Mouse (Mus musculus) heart, embryonic 14.5 days (tissue): ENCODE measurements around the gene Gckr. TPM values are rescaled to one million over a fixed set of nuclear protein-coding genes. Genes with fewer than 3 reads are reported as not detected.

Experiments used
- ATAC-seq: fragments of 200-750 bp; cut with Nextera tagmentation; 2 replicates; pipeline ENCODE4 v1.8.0; 2017; ENCODE audit warnings: low read depth, moderate TSS enrichment; ENCODE audit not compliant: insufficient number of reproducible peaks, insufficient read depth, low FRiP score
- H3K27ac ChIP-seq, 2 experiments: fragments of 200-500 bp in 1 of 2; fragments of 300-500 bp in 1 of 2; sonication (generic) in 1 of 2; replicated peaks in 1 of 2; 2 replicates each; pipeline ENCODE4 v1.5.1; 2012 to 2014; ENCODE audit warnings: low read depth in 2 of 2, low read length in 2 of 2, control low read depth in 1 of 2, mild to moderate bottlenecking in 1 of 2, mixed read lengths in 1 of 2; ENCODE audit not compliant: control insufficient read depth in 1 of 2, insufficient read depth in 1 of 2
- H3K27me3 ChIP-seq: fragments of 300-500 bp; sonication (generic); 2 replicates; pipeline ENCODE4 v1.6.1; 2014; ENCODE audit warnings: mild to moderate bottlenecking, low read length, control low read depth; ENCODE audit not compliant: control insufficient read depth, insufficient read depth
- H3K36me3 ChIP-seq: fragments of 300-500 bp; sonication (generic); 2 replicates; pipeline ENCODE4 v1.6.1; 2014; ENCODE audit warnings: mild to moderate bottlenecking, control low read depth, low read length, mixed read lengths; ENCODE audit not compliant: control insufficient read depth, insufficient read depth
- H3K4me1 ChIP-seq, 2 experiments: fragments of 200-500 bp in 1 of 2; fragments of 300-500 bp in 1 of 2; sonication (generic) in 1 of 2; 2 replicates each; pipeline ENCODE4 v1.6.1; 2012 to 2014; ENCODE audit warnings: low read length in 2 of 2, control low read depth in 1 of 2, mixed read lengths in 1 of 2; ENCODE audit not compliant: control insufficient read depth in 2 of 2, insufficient read depth in 2 of 2
- H3K4me2 ChIP-seq: fragments of 300-500 bp; sonication (generic); 2 replicates; pipeline ENCODE4 v1.6.1; 2014; ENCODE audit warnings: mild to moderate bottlenecking, low read length
- H3K4me3 ChIP-seq, 2 experiments: fragments of 200-500 bp in 1 of 2; fragments of 300-500 bp in 1 of 2; sonication (generic) in 1 of 2; 2 replicates each; pipeline ENCODE4 v1.5.1; 2012 to 2014; ENCODE audit warnings: low read length in 2 of 2, mild to moderate bottlenecking in 2 of 2, control low read depth in 1 of 2, low read depth in 1 of 2, moderate library complexity in 1 of 2; ENCODE audit not compliant: control insufficient read depth in 1 of 2, insufficient read depth in 1 of 2
- H3K9ac ChIP-seq: fragments of 300-500 bp; sonication (generic); 2 replicates; pipeline ENCODE4 v1.6.1; 2014; ENCODE audit warnings: mild to moderate bottlenecking, low read length
- H3K9me3 ChIP-seq: fragments of 300-500 bp; sonication (generic); 2 replicates; pipeline ENCODE4 v1.6.1; 2016; ENCODE audit warnings: low read length, control low read depth; ENCODE audit not compliant: control insufficient read depth
- WGBS: fragments of 180-500 bp; shearing (Covaris S2); extraction: QIAGEN DNeasy Blood & Tissue Kit; methylation state at CpG from one replicate; pipeline ENCODE4 v1.1.7; 2014; 5-methylcytosine and 5-hydroxymethylcytosine counted together
- polyA plus RNA-seq: library from polyadenylated mRNA; unstranded; fragments of >200 nt; fragmentation: Nextera tagmentation; extraction: Ambion mirVana; gene quantifications from 2 replicates; pipeline ENCODE4 v1.2.1, GENCODE M21; 2014

The Gckr gene
- polyA plus RNA-seq, 1 experiment from 2014 or later: not detected

DNA sequence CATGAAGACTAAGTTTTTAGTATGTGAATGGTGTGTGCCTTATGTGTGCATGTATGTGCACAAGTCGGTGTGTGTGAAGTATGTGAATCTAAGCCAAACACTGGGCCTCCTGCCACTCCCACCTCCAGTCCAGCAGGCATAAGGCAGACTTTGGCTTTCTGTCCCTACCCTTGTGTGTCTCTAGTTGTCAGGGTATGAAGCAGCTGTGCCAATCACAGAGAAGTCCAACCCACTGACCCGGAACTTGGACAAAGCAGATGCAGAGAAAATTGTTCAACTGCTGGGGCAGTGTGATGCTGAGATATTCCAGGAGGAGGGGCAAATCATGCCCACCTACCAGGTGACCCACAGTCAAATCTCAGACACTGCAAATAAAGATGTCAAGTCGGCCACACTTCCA is 738 bp downstream of the Gckr start:
- Histone ChIP-seq H3K4me3 (no peak overlapping the region), H3K9me3 (no peaks in the 10 kb centered on the region), H3K4me1 (peaks cover 5 to 11% of the 10 kb centered on the region in 2 experiments; a peak in 1 of 4 replicates), H3K4me2 (no peak overlapping the region), H3K9ac (no peak overlapping the region), H3K27me3 (0 out of 2 replicates have a peak, but pooled peaks cover 3% of the 10 kb centered on the region), H3K27ac (no peak overlapping the region), H3K36me3 (peaks cover 5% of the 10 kb centered on the region; the same call in 1 of the 2 replicates)
- no peak for ATAC-seq
- 80% methylated on average over 3 of the region's 3 CpGs for WGBS

DNA sequence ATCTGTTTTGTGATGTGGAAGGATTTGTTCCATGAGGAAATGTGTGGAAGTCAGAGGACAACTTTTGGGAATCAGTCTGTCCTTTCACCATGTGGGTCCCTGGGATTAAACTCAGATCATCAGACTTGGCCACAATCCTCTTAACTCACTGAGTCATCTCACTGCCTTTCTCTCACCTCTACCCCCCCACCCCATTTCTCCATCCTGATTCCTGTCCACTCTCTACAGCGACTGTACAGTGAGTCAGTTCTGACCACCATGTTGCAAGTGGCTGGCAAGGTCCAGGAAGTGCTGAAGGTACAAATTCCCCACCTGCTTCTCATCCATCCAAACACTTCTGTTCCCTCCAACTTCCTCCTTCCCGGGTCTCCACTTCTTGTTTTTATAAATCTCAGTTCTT is 1.2 kb downstream of the Gckr start:
- Histone ChIP-seq H3K4me1 (peaks cover 5 to 11% of the 10 kb centered on the region in 2 experiments; a peak in 1 of 4 replicates), H3K27me3 (0 out of 2 replicates have a peak, but pooled peaks cover 3% of the 10 kb centered on the region), H3K9me3 (no peaks in the 10 kb centered on the region), H3K4me2 (no peak overlapping the region), H3K36me3 (0 out of 2 replicates have a peak, but pooled peaks cover under 1% of the 10 kb centered on the region), H3K27ac (no peak overlapping the region), H3K9ac (no peak overlapping the region), H3K4me3 (no peak overlapping the region)
- WGBS: 41% methylated on average over 2 of the region's 2 CpGs
- ATAC-seq: no peak

DNA sequence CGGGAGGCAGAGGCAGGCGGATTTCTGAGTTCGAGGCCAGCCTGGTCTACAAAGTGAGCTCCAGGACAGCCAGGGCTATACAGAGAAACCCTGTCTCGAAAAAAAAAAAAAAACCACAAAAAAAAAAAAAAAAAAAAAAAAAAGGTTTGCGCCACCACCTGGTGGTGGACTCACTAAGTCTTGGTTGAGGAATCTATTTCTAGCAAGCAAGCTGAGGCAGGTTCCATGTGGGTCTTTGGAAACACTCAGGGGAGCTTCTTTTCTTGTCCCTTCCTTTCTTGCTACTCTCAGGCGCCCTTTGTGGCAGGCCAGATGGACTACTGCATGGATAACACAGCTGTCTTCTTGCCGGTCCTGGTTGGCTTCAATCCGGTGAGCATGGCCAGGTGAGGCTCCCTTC is 4.6 kb downstream of the Gckr start:
- Histone ChIP-seq H3K9ac (no peak overlapping the region), H3K27ac (no peak overlapping the region), H3K4me1 (peaks cover 4% of the 10 kb centered on the region in 2 experiments; a peak in 1 of 4 replicates), H3K4me2 (no peak overlapping the region), H3K9me3 (0 out of 2 replicates have a peak, but pooled peaks cover 4% of the 10 kb centered on the region), H3K4me3 (no peak overlapping the region), H3K36me3 (no peaks in the 10 kb centered on the region), H3K27me3 (0 out of 2 replicates have a peak, but pooled peaks cover 3% of the 10 kb centered on the region)
- ATAC-seq: no peak
- 72% methylated on average over 7 of the region's 8 CpGs for WGBS

DNA sequence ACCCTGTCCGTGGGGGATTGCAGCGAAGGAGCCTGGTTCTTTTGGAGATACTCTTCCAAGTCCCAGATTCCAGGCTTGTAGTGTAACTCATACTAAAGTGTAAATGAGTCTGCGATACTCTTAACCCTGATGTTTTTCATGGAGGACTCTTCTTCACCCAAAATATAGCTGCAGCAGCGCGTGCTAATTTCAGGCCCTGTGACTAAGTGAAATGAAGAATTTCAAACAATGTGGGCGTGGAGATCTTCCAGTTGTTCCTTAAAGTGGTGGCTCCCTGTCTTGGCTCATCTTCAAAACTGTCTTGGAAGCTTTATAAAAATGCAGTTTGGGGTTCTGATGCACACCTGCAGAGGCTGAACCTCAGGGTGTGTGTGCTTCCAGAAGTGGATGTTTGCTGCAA is 5.8 kb downstream of the Gckr start:
- no peak for ATAC-seq
- H3K27ac ChIP-seq: no peak overlapping the region
- WGBS: 88% methylated on average over 6 of the region's 6 CpGs
- 0 out of 2 replicates have a peak, but pooled peaks cover 2% of the 10 kb centered on the region for H3K27me3 ChIP-seq
- 0 out of 2 replicates have a peak, but pooled peaks cover 4% of the 10 kb centered on the region for H3K9me3 ChIP-seq
- no peaks in the 10 kb centered on the region for H3K36me3 ChIP-seq
- no peaks in the 10 kb centered on the region for H3K4me1 ChIP-seq
- H3K9ac ChIP-seq: no peak overlapping the region
- no peak overlapping the region for H3K4me3 ChIP-seq
- no peak overlapping the region for H3K4me2 ChIP-seq

DNA sequence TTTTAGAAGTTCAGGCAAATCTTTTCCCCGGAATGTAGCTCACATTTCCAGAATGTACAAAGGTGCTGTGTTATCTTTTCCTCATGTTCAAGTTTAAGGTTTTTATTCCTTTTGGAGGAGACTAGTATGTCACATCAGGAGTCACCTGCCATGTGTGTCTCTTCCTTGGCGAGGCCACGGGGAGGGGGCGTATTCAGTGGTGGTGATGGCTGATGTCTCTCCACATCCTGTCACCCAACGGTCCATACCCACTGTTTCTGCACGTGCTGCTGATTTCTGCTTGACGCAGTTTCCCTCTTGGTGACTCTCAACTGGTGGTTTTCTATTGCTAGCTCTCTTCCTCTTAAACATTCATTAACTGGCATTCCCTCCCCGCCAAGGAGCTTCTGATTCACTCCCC is 15.6 kb downstream of the Gckr start:
- H3K27me3 ChIP-seq: no peaks in the 10 kb centered on the region
- 81% methylated on average over 8 of the region's 8 CpGs for WGBS
- ATAC-seq: no peak
- H3K9ac ChIP-seq: no peak overlapping the region
- no peak overlapping the region for H3K27ac ChIP-seq
- H3K36me3 ChIP-seq: no peaks in the 10 kb centered on the region
- no peak overlapping the region for H3K4me3 ChIP-seq
- no peaks in the 10 kb centered on the region for H3K9me3 ChIP-seq
- no peaks in the 10 kb centered on the region for H3K4me1 ChIP-seq
- H3K4me2 ChIP-seq: no peak overlapping the region

DNA sequence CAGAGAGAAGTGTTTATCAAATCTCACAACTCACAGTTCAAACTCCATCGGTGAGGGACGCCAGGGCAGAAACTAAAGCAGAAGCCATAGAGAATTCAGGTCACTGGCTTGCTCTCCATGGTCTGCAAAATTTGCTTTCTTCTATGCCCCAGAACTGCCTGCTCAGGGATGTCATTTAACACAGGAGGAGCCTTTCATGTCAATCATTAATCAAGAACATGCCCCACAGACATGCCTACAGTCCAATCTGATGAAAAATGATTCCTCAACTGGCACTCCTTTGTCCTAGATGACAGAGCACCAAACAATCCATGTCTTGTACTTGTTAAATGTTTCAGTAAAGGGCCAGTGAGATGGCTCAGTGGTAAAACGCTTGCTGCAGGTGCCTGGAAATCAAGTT is 25.5 kb downstream of the Gckr start:
- Histone ChIP-seq H3K4me2 (no peak overlapping the region), H3K9me3 (no peaks in the 10 kb centered on the region)
- 79% methylated on average over 3 of the region's 3 CpGs for WGBS

DNA sequence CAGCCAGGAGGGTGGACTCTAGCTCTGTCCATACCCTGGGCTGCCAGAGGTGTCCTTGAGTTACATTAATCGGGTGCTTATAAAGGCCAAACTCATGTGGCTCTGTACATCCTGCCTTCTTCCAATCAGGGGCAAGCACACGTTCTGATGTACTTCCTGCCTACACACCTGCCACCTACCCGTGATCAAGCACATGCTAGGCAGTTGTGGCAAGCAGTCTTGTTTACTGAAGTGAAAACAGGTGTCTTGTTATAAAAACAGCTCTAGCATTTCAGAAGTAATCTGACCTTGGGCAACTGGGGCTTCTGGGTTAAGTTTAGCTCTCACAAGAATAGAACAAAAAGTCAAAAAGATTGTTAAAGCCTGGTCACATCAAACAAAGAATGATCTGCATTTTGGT is 26.8 kb downstream of the Gckr start:
- Histone ChIP-seq H3K36me3 (no peaks in the 10 kb centered on the region), H3K27me3 (no peaks in the 10 kb centered on the region), H3K4me2 (no peak overlapping the region), H3K27ac (no peak overlapping the region), H3K9me3 (no peaks in the 10 kb centered on the region), H3K9ac (no peak overlapping the region), H3K4me3 (no peak overlapping the region), H3K4me1 (peaks cover 2 to 4% of the 10 kb centered on the region in 2 experiments; a peak in 2 of 4 replicates)
- ATAC-seq: no peak
- 56% methylated on average over 3 of the region's 3 CpGs for WGBS

More for the DNA sequence above, 25.5 kb downstream of the Gckr start:
- H3K4me1 ChIP-seq: no peaks in the 10 kb centered on the region
- no peak overlapping the region for H3K27ac ChIP-seq
- no peak for ATAC-seq
- no peak overlapping the region for H3K4me3 ChIP-seq
- H3K9ac ChIP-seq: no peak overlapping the region
- H3K36me3 ChIP-seq: no peaks in the 10 kb centered on the region
- no peaks in the 10 kb centered on the region for H3K27me3 ChIP-seq

DNA sequence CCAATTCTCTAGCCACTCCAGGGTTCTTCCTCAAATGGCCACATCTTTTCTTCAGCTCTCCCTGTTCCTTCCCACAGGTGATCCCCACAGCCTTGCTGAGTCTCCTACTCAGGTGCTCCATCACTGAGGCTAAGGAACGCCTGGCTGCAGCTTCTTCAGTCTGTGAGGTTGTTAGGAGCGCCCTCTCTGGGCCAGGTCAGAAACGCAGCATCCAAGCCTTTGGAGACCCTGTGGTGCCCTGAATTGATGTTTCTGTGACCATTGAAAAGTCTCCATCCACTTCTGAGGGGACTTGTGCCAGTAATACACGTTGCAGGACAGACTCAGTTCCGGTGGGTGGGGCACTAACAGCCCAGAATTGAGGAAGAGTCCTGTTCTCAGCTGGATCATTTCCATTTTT is 29.6 kb downstream of the Gckr start:
- WGBS: 16% methylated on average over 5 of the region's 5 CpGs

More for the DNA sequence above, 29.6 kb downstream of the Gckr start:
- H3K27ac ChIP-seq: no peak overlapping the region
- ATAC-seq: no peak
- no peak overlapping the region for H3K4me2 ChIP-seq
- no peak overlapping the region for H3K4me3 ChIP-seq
- H3K4me1 ChIP-seq: peaks cover 2 to 4% of the 10 kb centered on the region in 2 experiments; a peak in 2 of 4 replicates
- no peaks in the 10 kb centered on the region for H3K36me3 ChIP-seq
- no peak overlapping the region for H3K9ac ChIP-seq
- H3K27me3 ChIP-seq: no peaks in the 10 kb centered on the region
- H3K9me3 ChIP-seq: no peaks in the 10 kb centered on the region
